In genomic region chr5:140704378-140705251, GRCm38 (mm10) we compare ENCODE assay signal across 8 mouse cellular contexts. TPM values are rescaled to one million over a fixed set of nuclear protein-coding genes. Genes with fewer than 3 reads are reported as not detected.
DNase-seq lines count a peak whose midpoint lies in the region; ATAC-seq lines count a peak whose summit lies in the region.

Brat1 (plus strand) TSS chr5:140705011.

- ATAC-seq in megakaryocyte progenitor cell, adult 5-6 weeks (replicated peaks; ENCODE audit: poor library complexity), result peak; percentile 79

- DNase-seq in adipocyte (ENCODE audit: low spot score), result peak; percentile 100
- peak; percentile 99 for DNase-seq in embryo, embryonic 10 days (ENCODE audit: low spot score)
- DNase-seq in gastrocnemius, postnatal 10 days, result peak; percentile 99
- DNase-seq in induced T-regulatory cell, adult 2 months (ENCODE audit: low read depth), result peak; percentile 100
- DNase-seq in left cerebral cortex, adult 9 months (ENCODE audit: low spot score in 2 of 2), result peak; percentile 100
- peak; percentile 99 for DNase-seq in right cerebral cortex, postnatal 14 days
- peak; percentile 100 for DNase-seq in urinary bladder, postnatal 36 days (ENCODE audit: low spot score in 2 of 2)

RNA-seq across cellular contexts. Expression of gene Brat1, which starts in this region (rescaled TPM):
- 1 to 10 TPM; 8.9 to 9.4 TPM for total RNA-seq in gastrocnemius, postnatal 10 days (2021)
- total RNA-seq in megakaryocyte progenitor cell, adult 5-6 weeks (2015), result 6.2 and 6.4 TPM in 2 replicates
- 11.1 and 12.2 TPM in 2 replicates for total RNA-seq in megakaryocyte progenitor cell, adult 5-6 weeks (2017)

Comparison
In these comparisons a context has a peak if more than half of its experiments do, and no peak if none do; other contexts are left out.
1. Peak in every context shown above with its lines: DNase-seq and ATAC-seq.